Mouse (Mus musculus) lung, postnatal 0 days (tissue): ENCODE data around the gene Rab33b.

ENCODE experiments used
- CTCF ChIP-seq: IDR thresholded peaks from 2 replicates; pipeline ENCODE4 v1.5.1; 2016; ENCODE audit warnings: antibody characterized with exemption, mild to moderate bottlenecking
- EP300 ChIP-seq: IDR thresholded peaks from 2 replicates; pipeline ENCODE4 v1.6.1; 2016; ENCODE audit warnings: antibody characterized with exemption, mild to moderate bottlenecking, control low read depth

DNA sequence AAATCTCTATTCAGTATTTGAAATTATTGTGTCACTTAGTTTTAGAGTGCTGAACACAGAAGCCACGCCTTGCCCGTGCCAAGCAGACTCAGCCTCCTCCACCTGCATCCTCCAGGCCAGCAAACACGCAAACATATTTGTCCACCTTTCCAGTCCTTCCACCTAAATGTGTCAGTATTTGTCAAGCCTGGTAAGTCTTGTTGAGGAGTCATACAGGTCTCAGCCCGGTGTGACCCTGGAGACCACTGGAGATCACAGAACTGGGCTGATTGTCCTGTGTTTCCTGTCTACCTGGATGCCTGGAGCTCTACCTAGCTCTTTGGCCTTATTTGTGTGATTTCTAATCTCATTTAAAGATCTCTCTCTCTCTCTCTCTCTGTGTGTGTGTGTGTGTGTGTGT, 16.2 kb downstream of the Rab33b start:
- TF ChIP-seq CTCF, result no peak
- TF ChIP-seq EP300, result no peak
